Mouse (Mus musculus) frontal cortex, adult 2 months (tissue): ENCODE data around the gene Efemp2. TPM values are rescaled to one million over a fixed set of nuclear protein-coding genes. Genes with fewer than 3 reads are reported as not detected.

Experiments
- DNase-seq, 2 experiments: peaks; one replicate each; pipeline ENCODE4 v3.0.0; 2022; ENCODE audit warnings: low spot score in 1 of 2; ENCODE audit errors: extremely low spot score in 1 of 2
- polyA plus RNA-seq: library from polyadenylated mRNA; depleted of rRNA; stranded (reverse); fragments of >200 nt; gene quantifications from 2 replicates; pipeline ENCODE4 v1.2.3, GENCODE M21; 2012

The Efemp2 gene
- polyA plus RNA-seq, 1 experiment, result 37.4 TPM

- DNase-seq, result no peak
These were observed 20.6 kb downstream of the Efemp2 start for GRCm38 (mm10) chr19:5494314-5494713.

- no peak for DNase-seq
These were observed 21.7 kb downstream of the Efemp2 start for GRCm38 (mm10) chr19:5495353-5496051.

GRCm38 (mm10) chr19:5496052-5496370 lies 22.3 kb downstream of the Efemp2 start:
- DNase-seq, result no peak

DNA sequence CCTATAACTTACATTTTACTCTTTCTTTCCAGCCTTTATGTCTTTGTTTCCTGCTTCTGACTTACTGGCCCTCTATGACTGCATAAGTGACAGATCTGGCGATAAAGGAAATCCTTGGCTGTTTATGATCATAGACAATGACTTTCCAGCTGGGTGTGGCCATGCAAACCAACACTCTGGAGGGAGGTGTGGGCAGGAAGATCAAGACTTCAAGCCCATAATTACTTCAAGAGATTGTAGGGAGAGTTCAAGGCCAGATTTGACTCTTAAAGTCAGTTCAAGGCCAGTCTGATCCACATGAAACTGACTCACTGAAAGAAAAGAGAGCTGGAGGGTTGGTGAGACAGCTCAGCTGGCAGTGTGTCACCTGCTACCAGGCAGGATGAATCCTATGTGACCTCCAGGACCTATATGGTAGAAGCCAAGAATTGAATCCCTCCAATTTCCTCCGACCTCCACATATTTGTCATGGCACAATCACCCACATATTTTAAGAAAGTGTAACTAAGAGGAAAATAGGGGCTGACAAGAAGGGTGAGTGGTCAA lies 26.6 kb downstream of the Efemp2 start:
- no peak for DNase-seq

GRCm38 (mm10) chr19:5503687-5504086 lies 29.9 kb downstream of the Efemp2 start, which contains the start of gene 1700020D05Rik:
Gene 1700020D05Rik, minus strand, starts transcription at chr19:5503787.
- DNase-seq, result no peak

DNA sequence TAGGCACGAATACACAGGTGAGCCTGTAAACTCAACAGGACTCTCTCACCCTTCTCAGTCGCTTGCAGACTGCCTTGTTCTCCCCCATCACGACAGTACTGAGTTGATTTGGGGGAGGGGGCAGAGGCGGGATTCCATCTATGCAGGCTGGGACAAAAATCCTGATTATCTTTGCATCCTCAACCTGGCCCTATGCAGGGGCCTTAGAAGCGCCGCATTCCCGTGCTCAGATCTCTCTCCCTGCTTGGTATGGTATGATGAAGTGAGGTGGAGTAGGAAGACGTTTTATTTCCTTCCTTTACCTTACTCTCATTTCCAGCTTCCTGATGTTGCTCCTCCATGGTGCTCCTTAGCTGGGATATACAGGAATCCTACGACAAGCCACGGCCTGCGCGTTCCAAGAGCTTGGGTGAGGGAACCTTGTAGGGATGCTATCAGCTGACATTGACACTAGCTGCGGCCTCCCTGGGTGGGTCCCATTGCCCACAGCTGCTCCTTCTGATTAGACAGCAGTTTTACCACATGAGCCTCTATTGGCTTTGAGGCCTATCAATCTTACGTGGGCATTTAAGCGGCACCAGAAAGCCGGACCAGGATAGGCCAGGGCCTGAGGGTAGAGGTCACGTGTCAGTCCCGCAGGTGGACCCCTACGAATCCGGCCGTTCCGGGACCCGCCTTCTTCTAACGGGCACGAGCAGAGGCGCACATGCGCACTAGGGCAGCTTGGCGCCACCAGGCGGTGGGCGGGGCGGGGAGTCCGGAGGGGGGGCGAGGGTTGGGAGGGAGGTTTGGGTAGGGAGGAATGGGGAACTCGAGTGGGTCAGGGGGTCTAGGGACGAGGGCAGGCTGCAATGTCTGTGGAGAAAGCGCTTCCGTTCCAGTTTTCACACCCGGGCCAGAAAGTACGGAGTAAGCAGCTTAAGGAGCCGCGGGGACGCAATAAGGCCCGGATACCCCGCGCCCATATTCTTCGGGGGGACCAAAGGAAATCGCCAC lies 36.6 kb downstream of the Efemp2 start, which contains the start of gene Snx32:
TSS of gene Snx32 (minus strand) at position 508 of the 996 bp plus-strand sequence.
- peak; percentile 100 for DNase-seq

GRCm38 (mm10) chr19:5511074-5511632 lies 37.4 kb downstream of the Efemp2 start:
- no peak for DNase-seq

DNA sequence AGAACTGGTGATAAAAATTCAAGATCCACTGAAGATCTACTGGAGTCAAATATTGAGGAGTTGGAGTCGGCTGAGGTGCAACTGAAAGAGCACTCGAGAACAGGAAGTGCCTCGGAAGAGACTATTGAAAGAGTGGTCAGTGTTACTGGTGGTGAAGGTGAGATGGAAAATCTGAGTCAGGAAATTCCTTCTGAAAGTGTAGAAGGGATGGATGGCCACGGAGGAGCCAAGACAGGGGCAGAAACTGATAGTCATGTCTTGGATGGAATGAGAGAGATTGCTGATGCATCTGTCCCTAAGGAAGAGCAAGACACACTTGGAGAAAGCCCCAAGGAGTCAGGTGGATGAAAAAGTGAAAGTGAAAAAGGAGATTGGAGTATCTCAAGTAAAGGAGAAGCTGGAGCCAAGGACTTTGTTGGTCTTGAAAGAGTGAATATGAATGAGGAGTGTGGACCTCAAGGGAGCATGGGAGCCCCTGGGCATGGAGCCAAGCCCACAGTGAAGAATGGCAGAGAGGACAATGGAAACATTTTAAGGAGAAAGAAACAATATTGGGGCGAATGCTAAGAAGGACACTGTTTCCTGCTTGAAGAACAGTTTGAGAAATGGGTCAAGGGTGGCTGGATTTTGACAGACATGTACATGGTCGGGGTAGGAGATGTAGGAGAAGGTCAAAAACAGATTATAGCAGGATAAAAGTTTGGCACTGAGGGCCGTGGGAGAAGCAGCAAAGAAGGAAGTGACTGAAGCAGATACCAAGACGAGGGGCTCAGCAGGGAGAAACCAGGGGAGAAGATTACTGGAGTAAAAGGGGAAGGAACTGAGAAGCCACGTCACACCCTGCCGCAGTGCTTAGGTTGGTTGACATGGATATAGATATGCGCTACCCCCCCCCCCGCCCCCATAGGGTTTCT lies 38.6 kb downstream of the Efemp2 start:
- no peak for DNase-seq

- DNase-seq, result no peak
These were observed 39.2 kb downstream of the Efemp2 start for GRCm38 (mm10) chr19:5513005-5513349.

DNA sequence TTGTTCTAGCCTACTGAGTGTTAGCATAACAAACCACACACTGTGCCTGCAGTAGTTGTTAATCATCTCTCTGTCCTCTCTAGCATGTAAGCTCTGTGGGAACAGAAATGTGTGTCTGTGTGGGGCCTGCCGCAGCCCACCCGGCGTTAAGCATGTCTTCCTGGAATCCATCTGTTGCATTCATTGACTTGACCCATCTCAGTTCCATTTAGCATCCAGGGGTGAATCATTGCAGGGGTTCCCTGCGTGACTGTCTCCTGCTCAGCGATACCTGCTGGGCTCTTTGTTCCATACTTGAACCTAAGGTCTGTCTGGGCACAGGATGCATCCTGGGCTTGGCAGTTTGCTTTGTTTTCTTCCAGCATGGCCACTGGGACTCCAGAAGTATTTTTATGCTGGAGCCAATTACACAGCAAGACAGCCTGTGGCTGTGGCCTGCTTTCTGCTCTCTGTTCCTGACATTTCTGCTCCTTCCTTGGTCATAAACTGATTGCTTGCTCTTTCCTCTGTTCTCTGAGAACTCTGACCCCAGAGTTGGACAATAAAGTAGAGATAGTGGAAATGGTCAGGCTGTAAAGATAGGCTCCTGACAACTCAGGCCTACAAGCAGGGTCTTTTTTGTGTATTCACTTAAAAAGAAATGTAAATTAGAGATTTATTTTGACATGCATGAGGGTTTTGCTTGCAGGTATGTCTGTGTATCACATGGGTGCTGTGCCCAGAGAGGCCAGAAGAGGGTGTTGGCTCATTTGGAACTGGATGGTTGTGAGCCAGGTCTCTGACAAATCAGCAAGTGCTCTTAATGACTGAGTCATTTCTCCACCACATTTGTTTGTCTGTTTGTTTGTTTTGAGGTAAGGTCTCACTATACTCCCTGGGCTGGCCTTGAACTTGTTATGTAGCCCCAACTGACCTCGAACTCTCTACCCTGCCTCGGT lies 42.4 kb downstream of the Efemp2 start:
- no peak for DNase-seq

DNA sequence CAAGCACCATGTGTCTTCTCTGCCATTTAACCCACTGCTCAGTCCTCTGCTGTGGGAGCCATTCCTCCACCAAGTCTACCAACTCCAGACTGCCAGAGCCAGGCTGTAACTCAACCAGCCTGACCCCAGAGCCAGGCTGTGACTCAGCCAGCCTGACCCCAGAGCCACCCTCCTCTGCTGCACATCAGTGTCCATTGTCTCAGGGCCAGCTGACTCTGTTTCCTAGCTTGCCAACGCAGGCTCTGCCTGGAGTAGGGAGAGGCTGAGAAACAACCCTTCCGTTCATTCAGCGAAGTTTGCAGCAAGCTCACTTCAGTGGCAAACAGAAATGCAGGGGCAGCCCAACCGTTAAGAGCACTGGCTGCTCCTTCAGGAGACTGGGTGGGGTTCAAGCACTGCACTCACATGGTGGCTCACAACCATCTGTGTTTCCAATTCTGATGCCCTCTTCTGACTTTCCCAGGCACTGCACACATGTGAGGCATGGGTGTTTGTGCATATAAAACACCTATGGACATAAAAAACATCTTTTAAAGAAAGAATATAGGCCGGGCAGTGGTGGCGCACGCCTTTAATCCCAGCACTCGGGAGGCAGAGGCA lies 43.3 kb downstream of the Efemp2 start:
- DNase-seq, result no peak

DNA sequence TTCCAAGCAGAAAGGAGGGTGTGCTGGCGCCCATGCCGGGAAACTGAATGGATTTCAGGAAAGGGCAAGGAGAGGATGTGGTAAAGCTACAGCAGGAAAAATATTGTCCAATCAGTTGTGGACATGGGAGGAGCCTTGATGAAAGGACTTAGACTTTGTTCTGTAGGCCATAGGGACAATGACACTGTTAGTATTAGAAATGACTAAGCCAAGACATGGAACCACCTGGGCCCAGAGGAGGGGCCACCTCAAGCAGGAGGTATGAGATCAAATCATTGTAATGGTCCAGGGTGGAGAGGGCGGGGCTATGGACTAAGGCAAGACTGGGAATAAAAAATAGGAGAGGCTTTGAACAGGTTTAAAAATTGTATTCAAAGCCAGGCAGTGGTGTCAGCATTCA lies 45.0 kb downstream of the Efemp2 start:
- DNase-seq, result no peak

- DNase-seq, result no peak
These were observed 51.5 kb downstream of the Efemp2 start for GRCm38 (mm10) chr19:5525204-5525603.

GRCm38 (mm10) chr19:5529325-5530137 lies 55.8 kb downstream of the Efemp2 start:
- DNase-seq, result peak; percentile 79 to 97

DNA sequence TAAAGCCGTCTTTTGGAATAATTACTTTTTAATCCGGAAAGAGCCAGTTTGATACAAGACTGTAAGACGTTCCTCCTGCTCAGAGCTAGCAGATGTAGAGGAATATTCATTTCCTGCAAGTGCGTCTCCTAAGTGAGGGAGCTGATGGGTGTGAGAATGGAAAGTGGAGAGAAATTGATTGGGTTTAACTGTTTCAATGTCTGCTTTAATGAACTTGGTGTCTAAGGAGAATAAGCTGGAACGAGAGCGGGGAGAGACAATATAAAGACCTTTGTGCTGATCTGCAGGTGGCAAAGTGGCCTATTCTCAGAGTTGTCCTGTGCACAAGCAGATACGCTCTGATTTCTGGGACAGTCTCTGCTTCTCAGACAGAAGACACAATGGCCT lies 56.4 kb downstream of the Efemp2 start:
- no peak for DNase-seq
